Mouse (Mus musculus): ENCODE results near the gene Spin2f. TPM values are rescaled to one million over a fixed set of nuclear protein-coding genes. Genes with fewer than 3 reads are reported as not detected.
"Not testable (repeated sequence)": the region's sequence is repeated elsewhere in the genome, so short reads cannot be mapped to it uniquely, and the experiment has no call there.

The Spin2f gene
- polyA plus RNA-seq (2012; fragmentation: generic; extraction: Trizol): not detected

GRCm38 (mm10) chrX:31253594-31253993 is at the start of gene Spin2f:
TSS of gene Spin2f (plus strand) at chrX:31253894.
- not testable (repeated sequence) for H3ac ChIP-seq (ENCODE audit: control insufficient read depth, insufficient read length); H3K4me3 ChIP-seq; H3K36me3 ChIP-seq (ENCODE audit: control insufficient read depth, insufficient read depth); H3K27me3 ChIP-seq (ENCODE audit: control insufficient read depth, insufficient read depth, insufficient read length); H3K4me2 ChIP-seq (ENCODE audit: low read depth); H3K79me2 ChIP-seq (ENCODE audit: control insufficient read depth, insufficient read depth)

GRCm38 (mm10) chrX:31212136-31212535 is 41.6 kb upstream of the Spin2f start:
- H3K27me3 ChIP-seq (ENCODE audit: control insufficient read depth, insufficient read depth, insufficient read length); H3K36me3 ChIP-seq (ENCODE audit: control insufficient read depth, insufficient read depth); H3ac ChIP-seq (ENCODE audit: control insufficient read depth, insufficient read length); H3K4me3 ChIP-seq; H3K4me2 ChIP-seq (ENCODE audit: low read depth); H3K79me2 ChIP-seq (ENCODE audit: control insufficient read depth, insufficient read depth): not testable (repeated sequence)

GRCm38 (mm10) chrX:31223536-31223935 is 30.2 kb upstream of the Spin2f start:
- H3K4me3 ChIP-seq; H3ac ChIP-seq (ENCODE audit: control insufficient read depth, insufficient read length): not testable (repeated sequence)

DNA sequence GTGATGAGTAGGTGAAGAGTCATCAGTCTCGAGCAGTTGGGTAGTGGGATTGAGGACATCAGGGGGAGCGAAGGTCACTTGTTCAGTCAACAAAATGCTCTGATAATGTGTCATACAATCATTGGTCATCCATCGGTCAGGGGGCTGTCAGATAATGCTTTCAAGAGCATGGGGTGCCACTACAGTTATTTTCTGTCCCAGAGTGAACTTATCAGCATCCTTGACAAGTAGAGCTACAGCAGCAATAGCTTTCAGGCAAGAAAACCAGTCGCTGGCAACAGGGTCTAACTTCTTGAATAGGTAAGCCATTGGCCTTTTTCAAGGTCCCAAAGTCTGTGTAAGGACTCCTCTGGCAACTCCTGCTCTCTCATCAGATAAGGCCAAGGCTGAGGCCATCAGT is 18.6 kb upstream of the Spin2f start:
- H3K36me3 ChIP-seq (ENCODE audit: control insufficient read depth, insufficient read depth); H3K79me2 ChIP-seq (ENCODE audit: control insufficient read depth, insufficient read depth); H3K4me3 ChIP-seq; H3ac ChIP-seq (ENCODE audit: control insufficient read depth, insufficient read length); H3K27me3 ChIP-seq (ENCODE audit: control insufficient read depth, insufficient read depth, insufficient read length); H3K4me2 ChIP-seq (ENCODE audit: low read depth): not testable (repeated sequence)

More at GRCm38 (mm10) chrX:31223536-31223935, 30.2 kb upstream of the Spin2f start:
- not testable (repeated sequence) for H3K36me3 ChIP-seq (ENCODE audit: control insufficient read depth, insufficient read depth); H3K27me3 ChIP-seq (ENCODE audit: control insufficient read depth, insufficient read depth, insufficient read length); H3K79me2 ChIP-seq (ENCODE audit: control insufficient read depth, insufficient read depth); H3K4me2 ChIP-seq (ENCODE audit: low read depth)

DNA sequence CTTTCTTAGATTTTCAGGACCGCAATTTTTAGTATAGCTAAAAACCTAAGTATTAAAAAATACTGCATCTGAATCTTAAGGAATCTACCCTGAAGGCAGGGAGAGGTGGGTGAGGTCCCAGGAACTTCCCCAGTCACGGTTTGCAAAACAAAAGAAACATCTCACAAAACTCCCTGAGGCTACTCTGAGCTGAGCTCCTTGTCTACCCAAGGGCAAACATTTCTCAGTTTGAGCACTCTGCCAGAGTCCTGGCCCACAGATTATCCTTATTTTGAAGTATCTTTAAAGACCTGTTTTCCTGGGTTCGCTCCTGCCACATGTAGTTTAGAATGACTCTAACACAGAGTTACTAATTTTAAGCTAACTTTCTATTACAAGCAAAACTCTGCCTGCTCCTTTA is 11.9 kb upstream of the Spin2f start:
- H3K4me2 ChIP-seq (ENCODE audit: low read depth); H3K27me3 ChIP-seq (ENCODE audit: control insufficient read depth, insufficient read depth, insufficient read length); H3K36me3 ChIP-seq (ENCODE audit: control insufficient read depth, insufficient read depth); H3ac ChIP-seq (ENCODE audit: control insufficient read depth, insufficient read length); H3K4me3 ChIP-seq; H3K79me2 ChIP-seq (ENCODE audit: control insufficient read depth, insufficient read depth): not testable (repeated sequence)

Other genes with a start within 250 kb of the Spin2f start
- not detected for gene Btbd35f29, start 136.2 kb upstream of the Spin2f start, polyA plus RNA-seq (2012; fragmentation: generic; extraction: Trizol)
- not detected for gene Btbd35f26, start 82.6 kb downstream of the Spin2f start, polyA plus RNA-seq (2012; fragmentation: generic; extraction: Trizol)
- gene Btbd35f19, start 130.0 kb downstream of the Spin2f start, polyA plus RNA-seq (2012; fragmentation: generic; extraction: Trizol): not detected